Mouse (Mus musculus) bone marrow macrophage, adult 2 months (primary cell): ENCODE data around the gene Rasgef1b. TPM values are rescaled to one million over a fixed set of nuclear protein-coding genes. Genes with fewer than 3 reads are reported as not detected.
A peak's percentile ranks its signal among the peaks of the same experiment; 100 is the strongest.

Experiments
- H3K27ac ChIP-seq: 2 replicates; pipeline ENCODE4 v1.5.1; 2012; ENCODE audit warnings: low read depth, low read length; ENCODE audit not compliant: insufficient read depth
- H3K4me1 ChIP-seq: 2 replicates; pipeline ENCODE4 v1.6.1; 2012; ENCODE audit warnings: low read length; ENCODE audit not compliant: control insufficient read depth, insufficient read depth
- H3K4me3 ChIP-seq: 2 replicates; pipeline ENCODE4 v1.5.1; 2012; ENCODE audit warnings: mild to moderate bottlenecking, low read length, moderate library complexity; ENCODE audit not compliant: insufficient read depth
- CTCF ChIP-seq: IDR thresholded peaks from 2 replicates; pipeline ENCODE4 v1.5.1; 2012; ENCODE audit warnings: low read depth, mild to moderate bottlenecking, low read length, moderate library complexity
- POLR2A ChIP-seq: IDR thresholded peaks from 2 replicates; pipeline ENCODE4 v1.6.1; 2012; ENCODE audit warnings: mild to moderate bottlenecking, low read depth, low read length, borderline replicate concordance
- polyA plus RNA-seq: library from polyadenylated mRNA; stranded (reverse); fragments of >200 nt; gene quantifications from 2 replicates; pipeline ENCODE4 v1.2.4, GENCODE M21; 2012; ENCODE audit not compliant: missing spikeins, insufficient read depth, insufficient read length

Rasgef1b gene
- polyA plus RNA-seq, 1 experiment: 46.5 TPM

DNA sequence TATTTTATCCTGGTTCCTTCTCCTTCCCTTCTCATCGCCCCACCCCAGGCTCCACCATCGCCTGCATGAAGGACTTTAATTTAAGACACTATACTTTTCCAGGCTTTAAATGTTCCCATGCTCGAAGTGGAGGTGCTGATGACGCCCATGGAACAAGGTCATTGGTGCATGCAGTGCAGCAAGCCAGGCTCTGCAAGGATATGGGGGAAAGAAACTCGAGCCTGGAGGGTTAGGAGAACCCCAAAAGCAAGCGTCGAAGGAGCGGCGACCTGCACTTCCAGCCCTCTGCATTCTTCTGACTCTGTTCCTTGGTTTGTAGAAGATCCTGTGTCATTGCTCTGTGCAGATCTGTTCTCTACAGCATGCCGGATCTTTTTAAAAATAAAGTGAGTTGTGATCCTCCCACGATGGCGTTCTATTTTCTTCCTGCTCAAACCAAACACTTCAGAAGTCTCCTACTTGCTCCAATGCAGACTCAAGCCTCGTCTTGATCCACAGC is 345.0 kb downstream of the Rasgef1b start:
- H3K4me1 ChIP-seq: peaks cover 42% of the 10 kb centered on the region
- TF ChIP-seq POLR2A (no peak), CTCF (no peak)
- H3K27ac ChIP-seq: no peak overlapping the region

GRCm38 (mm10) chr5:99382786-99383185 is 346.1 kb downstream of the Rasgef1b start:
- no peak overlapping the region for H3K4me3 ChIP-seq
- peak overlapping the region; percentile 85 for H3K27ac ChIP-seq
- H3K4me1 ChIP-seq: peaks cover 43% of the 10 kb centered on the region
- TF ChIP-seq CTCF: no peak
- no peak for TF ChIP-seq POLR2A

More for the DNA sequence above, 345.0 kb downstream of the Rasgef1b start:
- H3K4me3 ChIP-seq: no peak overlapping the region

DNA sequence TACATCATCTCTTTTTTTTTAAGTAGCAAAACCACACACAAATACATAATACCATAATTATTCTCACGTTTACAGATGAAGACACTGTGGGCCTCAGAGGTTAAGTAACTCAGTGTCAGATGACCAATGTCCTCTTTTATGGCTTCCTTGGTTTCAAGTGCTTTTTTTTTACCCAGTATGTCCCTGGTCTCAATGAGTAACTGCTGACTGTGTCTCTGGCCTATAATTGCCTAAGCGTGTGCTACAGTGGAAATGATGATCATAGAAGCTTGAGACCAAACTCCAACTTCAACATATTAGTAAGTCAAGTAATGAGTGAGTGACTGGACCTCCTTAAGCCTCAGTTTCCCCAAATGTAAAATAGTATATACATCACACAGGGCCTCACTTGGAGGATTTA is 347.2 kb downstream of the Rasgef1b start:
- peaks cover 50% of the 10 kb centered on the region for H3K4me1 ChIP-seq
- peak overlapping the region; percentile 87 for H3K27ac ChIP-seq
- no peak overlapping the region for H3K4me3 ChIP-seq
- TF ChIP-seq POLR2A: no peak
- no peak for TF ChIP-seq CTCF

- Histone ChIP-seq H3K4me1 (peaks cover 53% of the 10 kb centered on the region), H3K27ac (peak overlapping the region; percentile 66), H3K4me3 (no peak overlapping the region)
- TF ChIP-seq POLR2A (no peak), CTCF (no peak)
These were observed 348.0 kb downstream of the Rasgef1b start for GRCm38 (mm10) chr5:99380882-99381281.

DNA sequence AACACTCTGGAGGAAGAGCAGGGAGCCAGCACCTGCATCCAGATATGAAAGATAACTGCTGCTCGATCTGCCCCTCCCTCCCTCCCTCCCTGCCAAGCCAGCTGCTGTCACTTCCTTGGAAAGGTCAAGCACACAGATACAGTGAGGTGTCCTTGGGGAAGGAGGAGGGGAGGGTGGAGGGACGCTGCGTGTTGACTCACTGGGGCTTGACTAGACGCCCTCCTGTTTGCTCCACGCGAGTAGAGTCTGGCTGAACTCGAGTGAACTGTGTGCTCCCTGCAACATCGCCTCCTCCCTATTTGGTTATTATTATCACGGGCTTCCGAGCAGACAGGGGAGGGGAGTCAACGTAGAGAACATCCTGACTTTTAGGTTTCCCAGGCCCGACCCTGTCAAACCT is 348.7 kb downstream of the Rasgef1b start:
- Histone ChIP-seq H3K4me3 (no peak overlapping the region), H3K4me1 (peaks cover 58% of the 10 kb centered on the region), H3K27ac (no peak overlapping the region)
- TF ChIP-seq POLR2A (no peak), CTCF (no peak)

GRCm38 (mm10) chr5:99378437-99379226 is 350.2 kb downstream of the Rasgef1b start:
- no peak for TF ChIP-seq POLR2A
- TF ChIP-seq CTCF: no peak
- peaks cover 62% of the 10 kb centered on the region for H3K4me1 ChIP-seq

GRCm38 (mm10) chr5:99375725-99376124 is 353.1 kb downstream of the Rasgef1b start:
- H3K4me1 ChIP-seq: peaks cover 45% of the 10 kb centered on the region
- H3K27ac ChIP-seq: peak overlapping the region; percentile 78
- no peak for TF ChIP-seq CTCF
- TF ChIP-seq POLR2A: no peak
- H3K4me3 ChIP-seq: no peak overlapping the region

More at GRCm38 (mm10) chr5:99378437-99379226, 350.2 kb downstream of the Rasgef1b start:
- H3K27ac ChIP-seq: no peak overlapping the region
- no peak overlapping the region for H3K4me3 ChIP-seq

DNA sequence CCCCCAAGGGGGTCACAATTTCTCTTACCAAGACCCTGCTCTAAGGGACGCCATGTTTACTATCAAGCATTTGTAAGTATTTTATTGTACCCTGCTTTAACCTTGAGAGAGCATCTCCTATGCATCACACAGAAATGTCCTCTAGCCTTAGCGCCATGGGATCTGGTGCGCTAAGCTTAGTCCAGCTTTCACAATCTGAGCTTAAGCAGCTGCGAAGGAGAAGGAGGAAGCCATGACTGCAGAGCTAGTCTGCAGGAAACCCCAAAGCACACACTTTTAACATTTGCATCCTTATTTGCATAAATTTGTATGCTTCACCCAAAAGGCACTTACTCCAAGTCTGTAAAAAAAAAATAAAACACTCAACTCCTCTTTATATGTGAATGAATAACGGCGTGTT is 354.4 kb downstream of the Rasgef1b start:
- H3K4me3 ChIP-seq: no peak overlapping the region
- no peak overlapping the region for H3K27ac ChIP-seq
- TF ChIP-seq POLR2A: no peak
- TF ChIP-seq CTCF: no peak
- peaks cover 34% of the 10 kb centered on the region for H3K4me1 ChIP-seq

GRCm38 (mm10) chr5:99373570-99374151 is 355.2 kb downstream of the Rasgef1b start:
- TF ChIP-seq POLR2A (no peak), CTCF (no peak)
- Histone ChIP-seq H3K27ac (no peak overlapping the region), H3K4me1 (peaks cover 31% of the 10 kb centered on the region), H3K4me3 (no peak overlapping the region)

DNA sequence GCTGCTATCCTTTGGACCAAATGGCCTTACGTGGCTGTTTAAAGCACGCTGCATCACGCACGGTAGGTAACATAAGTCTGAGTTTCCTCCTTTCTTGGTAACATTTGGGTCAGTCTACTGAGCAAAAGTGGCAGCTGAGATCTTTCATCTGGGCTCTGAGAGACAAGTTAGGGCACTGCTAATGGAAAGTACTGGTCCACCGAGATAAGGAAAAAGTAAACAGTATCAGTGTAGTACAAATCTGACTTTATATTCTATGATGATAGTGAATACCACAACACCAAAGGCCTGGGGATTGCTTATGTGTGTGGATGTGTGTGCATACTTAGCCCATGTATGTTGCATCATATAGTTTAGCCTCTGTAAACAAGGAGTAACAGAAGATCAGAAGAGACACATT is 358.2 kb downstream of the Rasgef1b start:
- TF ChIP-seq POLR2A (no peak), CTCF (no peak)

More for the DNA sequence above, 358.2 kb downstream of the Rasgef1b start:
- Histone ChIP-seq H3K27ac (no peak overlapping the region), H3K4me1 (peaks cover 20% of the 10 kb centered on the region), H3K4me3 (no peak overlapping the region)
